Mouse (Mus musculus): Measurements from ENCODE around the gene Cbx5.
"Not testable (repeated sequence)": the region's sequence is repeated elsewhere in the genome, so short reads cannot be mapped to it uniquely, and the experiment has no call there.

Cbx5 gene

DNA sequence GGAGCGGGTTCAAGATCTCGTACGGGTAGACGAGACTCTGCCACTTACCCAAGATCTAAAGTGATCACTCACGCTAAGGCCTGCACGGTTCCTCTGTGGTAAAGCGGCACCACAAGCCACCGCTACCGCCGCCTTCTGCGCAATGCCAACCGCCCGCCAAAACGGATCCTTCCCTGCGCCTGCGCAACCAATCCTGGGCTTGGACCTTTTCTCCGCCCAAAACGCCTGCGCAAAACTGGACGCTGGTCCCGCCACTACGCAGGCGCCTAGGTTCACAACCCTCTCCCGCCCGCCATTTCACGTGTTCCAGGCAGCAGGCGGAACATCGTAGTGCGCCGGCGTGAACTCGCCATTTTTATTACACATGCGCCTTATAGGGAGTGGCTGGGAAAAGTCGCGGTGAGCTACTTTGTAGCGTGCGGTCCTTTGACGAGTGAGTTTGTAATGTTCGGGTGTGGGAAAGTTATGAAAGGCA is at the start of gene Cbx5:
Gene Cbx5 (minus strand): TSS at position 132 of the 475 bp plus-strand sequence.
- DNase-seq (ENCODE audit: low read depth, low spot score) = peak; percentile 94

DNA sequence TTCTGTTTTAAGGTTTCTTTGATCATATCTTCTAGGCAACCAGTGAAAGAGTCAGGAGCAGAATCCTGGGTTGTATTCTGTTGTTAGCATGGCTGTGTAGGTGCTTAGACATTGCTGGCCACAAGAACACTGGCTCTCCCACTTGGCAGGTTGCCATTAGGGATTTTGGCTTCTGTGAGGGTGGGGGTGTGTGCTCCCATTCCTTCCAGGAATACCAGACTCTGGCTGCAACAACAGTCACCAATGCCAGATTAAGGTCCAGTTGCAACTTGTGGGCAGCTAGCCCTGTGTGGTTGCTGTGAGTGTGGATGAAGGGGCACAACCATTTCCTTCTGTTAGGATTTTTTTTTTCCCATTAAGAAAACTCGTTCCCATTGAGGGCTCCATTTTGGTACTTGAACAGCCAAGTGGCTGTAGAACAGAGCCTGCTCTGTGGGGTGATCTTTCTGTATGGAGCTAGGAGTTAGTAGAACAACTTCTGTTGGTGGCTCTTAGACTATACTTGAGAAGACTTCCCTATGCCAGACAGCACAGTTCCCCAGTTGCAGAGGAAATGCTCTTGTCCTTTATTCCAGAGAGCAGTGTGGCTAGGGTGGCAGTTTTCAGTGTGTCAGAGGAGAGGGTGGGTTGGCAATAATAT is 46.3 kb upstream of the Cbx5 start:
- DNase-seq (ENCODE audit: low read depth, low spot score) = no peak

DNA sequence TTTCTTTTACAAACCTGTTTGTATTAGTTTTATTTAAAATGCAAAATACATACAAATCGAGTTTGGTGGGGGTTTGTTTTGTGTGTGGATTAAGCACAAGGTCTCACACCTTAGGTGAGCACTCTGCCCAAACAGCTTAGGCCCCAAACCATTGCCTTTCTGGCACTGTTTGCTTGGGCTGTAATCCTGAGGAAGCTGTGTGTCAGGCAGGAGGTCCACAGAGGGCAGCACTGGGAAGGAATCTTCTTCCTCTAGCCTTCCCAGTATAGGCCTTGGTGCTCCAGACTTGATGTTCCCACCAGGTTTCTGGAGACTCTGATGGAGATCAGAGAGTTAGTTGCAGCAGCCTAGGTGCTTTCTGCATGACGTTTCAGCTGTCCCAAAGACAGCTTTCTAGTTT is 45.0 kb upstream of the Cbx5 start:
- no peak for DNase-seq (ENCODE audit: low read depth, low spot score)

DNA sequence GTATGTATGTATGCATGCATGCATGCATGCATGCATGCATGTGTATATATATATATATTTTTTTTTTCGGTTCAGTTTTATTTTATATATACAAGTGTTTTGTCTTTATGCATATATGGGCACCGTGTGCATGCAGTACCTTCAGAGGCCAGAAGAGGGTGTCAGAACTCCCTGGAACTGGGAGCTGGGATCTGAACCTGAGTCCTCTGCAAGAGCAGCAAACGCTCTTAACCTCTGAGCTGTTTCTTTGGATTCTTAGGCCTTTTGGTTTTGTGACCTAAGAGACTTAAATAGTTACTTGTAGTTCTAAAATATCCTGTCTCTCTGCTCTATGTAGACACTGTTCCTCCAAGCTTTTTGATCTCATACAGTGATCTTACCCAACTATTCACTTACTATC is 44.5 kb upstream of the Cbx5 start:
- DNase-seq (ENCODE audit: low read depth, low spot score) = no peak

DNA sequence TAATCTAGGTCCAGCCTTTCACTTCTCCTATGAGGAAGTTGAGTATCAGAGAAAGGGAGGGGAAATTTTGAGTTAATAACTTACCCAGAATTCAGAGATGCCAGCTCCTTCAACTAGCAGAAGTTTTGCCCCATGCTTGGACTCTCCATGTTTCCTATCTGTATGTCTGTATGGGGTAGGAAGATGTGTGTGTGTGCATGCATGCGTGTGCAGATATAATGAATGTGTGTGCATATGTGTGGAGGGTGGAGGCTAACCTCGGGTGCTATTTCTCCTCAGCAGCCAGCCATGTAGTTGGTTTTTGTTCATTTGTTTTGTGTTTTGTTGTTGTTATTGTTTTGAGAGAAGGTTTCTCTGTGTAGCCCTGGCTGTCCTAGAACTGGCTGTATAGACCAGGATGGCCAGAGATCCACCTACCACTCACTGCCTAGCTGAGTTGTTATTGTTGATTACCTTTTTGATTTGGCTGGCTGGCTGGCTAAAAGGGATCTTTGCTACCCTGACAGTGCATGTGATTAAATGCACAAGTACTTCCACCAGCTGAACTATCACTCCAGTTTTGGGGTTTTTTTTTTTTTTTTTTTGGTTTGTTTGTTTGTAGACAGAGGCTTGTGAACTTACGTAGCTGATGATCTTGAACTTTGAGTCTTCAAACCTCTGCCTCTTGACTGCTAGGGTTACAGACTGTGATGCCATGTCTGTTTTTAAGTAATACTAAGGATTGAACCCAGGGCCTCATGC is 42.0 kb upstream of the Cbx5 start:
- no peak for DNase-seq (ENCODE audit: low read depth, low spot score)

DNA sequence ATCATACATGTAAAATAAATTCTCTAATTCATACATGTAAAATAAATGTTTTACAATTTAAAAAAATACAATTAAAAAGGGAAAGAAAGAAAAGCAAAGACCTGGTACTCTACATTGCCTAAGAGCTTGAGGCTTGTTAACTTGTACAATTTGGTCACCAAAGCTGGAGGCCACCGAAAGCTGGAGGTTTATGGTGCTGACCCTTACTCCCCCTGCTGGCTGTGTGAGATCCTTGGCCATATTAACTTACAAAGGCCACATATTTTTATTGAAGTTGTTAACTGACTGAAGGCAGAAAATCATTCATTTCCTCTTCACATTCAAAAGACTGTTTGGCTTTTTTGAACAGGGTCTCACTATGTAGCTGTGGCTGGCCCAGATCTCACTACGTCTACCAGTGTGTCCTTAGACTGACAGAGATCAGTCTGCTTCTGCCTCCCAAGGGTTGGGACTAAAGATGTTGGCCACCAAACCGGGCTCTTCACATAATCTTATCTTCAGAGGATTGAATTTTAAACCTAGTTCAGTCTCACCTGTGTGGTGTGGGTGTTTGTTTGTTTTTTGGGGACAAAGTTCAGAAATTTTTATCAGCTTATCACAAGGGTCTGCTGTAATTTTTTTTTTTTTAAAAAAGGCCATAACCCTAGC is 41.3 kb upstream of the Cbx5 start:
- no peak for DNase-seq (ENCODE audit: low read depth, low spot score)

DNA sequence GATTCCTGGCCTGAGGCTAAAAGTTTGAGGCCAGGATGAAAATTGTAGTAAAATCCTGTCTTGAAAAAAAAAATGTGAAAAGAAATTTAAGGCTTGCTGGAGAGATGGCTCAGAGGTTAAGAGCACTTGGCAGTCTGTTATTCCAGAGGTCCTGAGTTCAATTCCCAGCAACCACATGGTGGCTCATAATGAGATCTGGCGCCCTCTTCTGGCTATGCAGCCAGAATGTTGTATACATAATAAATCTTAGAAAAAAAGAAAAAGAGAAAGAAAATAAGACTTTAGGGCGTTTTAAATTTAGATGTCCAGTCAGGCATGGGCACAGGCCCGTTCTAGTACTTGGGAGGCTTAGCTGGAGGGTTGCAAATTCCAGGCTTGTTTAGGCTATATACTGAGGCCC is 40.1 kb upstream of the Cbx5 start:
- no peak for DNase-seq (ENCODE audit: low read depth, low spot score)

DNA sequence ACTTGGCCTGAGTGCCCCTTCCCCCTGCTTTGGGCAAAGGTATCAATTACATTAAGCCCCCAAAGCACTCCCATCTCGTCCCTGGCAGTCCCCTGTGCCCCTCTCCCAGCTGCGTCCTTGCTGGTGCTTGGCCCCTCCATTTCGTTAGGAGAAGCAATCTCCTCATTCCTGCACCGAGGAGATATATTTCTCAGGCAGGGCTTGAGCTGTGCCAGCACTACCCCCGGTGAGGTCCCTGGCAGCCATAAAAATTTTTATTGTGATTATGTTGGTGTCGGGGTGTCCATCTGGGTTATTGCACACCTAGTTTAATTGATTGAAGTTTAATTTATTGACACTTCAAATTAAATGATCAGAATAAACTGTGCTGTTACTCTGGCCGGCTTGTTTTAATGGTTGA is 38.3 kb upstream of the Cbx5 start:
- DNase-seq (ENCODE audit: low read depth, low spot score) = no peak

DNA sequence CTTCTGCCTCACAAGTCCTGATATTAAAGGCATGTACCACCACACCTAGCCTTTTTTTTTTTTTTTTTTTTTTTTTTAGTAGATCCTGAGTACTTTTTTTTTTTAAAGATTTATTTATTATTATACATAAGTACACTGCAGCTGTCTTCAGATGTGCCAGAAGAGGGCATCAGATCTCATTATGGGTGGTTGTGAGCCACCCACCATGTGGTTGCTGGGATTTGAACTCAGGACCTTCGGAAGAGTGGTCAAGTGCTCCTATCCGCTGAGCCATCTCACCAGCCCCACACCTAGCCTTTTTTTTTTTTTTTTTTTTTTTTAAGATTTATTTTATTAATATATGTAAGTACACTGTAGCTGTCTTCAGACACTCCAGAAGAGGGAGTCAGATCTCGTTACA is 36.3 kb upstream of the Cbx5 start:
- DNase-seq (ENCODE audit: low read depth, low spot score) = not testable (repeated sequence)

DNA sequence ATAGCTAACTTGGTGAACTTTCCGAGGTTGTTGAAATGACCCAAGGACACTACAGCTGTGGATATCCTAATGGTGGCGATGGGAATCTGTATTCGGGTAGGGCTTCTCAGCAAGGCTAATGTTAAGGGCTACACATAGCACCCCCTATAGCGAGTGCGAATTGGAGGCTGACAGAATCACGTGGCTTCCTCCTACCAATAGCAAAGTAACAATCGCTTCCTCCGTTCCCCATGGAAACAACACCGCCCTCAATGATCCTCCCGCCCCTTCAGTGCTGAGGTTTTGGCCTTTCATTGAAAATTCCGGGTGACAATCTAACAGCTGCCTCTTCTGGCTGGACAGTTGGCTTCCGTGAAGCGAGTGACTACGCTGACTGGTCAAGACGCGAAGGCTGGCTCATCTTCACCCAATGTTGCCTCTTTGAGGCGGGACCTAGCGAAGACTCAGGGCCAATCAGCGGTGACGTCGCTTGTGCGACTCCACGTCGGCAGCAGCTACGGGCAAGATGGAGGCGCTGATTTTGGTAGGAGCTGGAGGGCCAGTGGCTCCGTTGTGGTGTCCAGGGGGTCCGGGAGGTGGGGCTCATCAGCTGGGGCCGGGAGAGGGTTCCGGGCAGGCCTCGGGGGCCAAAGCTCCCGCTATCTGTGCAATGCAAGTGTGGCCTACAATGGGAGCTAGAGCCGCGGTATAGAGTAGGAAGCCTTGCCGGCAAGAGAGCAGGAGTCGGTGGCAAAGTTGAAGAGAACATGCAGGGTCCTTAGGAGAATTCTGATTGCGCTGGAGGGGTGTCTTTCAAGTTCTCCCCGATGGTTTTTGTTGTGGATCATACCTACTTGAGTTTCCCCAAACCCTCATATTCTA is 33.0 kb upstream of the Cbx5 start, which contains the start of gene Copz1:
Gene Copz1 (plus strand): TSS at position 296 of the 861 bp plus-strand sequence.
- DNase-seq (ENCODE audit: low read depth, low spot score) = peak; percentile 96

DNA sequence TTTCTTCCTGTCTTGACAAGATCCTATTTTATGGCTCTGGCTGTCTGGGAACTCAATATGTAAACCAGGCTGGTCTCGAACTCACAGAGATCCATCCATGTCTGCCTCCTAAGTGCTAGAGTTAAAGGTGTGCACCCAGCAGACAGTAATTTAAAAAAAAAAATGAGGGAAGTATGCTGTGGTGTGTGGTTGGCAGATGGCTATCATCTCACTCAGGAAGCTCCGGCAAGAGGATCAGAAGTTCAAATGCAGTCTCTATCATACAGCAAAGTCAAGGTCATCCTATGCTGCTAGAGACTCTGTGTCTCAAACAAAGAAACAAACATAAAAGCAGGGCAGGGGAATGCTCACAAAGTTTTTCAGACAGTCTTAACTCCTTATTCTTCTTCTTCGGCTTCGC is 29.3 kb upstream of the Cbx5 start:
- DNase-seq (ENCODE audit: low read depth, low spot score) = no peak

DNA sequence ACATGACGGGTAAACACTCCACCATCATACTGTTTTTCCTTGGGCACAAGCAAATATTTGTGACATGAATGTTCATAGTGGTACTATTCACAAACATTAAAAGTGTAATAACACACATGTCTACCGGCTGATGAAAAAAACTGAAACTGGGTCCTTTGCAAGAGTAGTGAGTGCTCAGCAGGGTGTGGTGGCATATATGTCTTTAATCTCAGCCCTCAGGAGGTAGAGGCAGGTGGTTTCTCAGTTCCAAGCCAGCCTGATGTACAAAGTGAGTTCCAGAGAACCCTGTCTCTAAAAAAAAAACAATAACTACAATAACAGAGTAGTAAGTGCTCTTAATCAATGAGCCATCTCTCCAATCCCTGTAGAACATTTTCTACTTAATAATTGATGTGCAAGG is 25.2 kb upstream of the Cbx5 start:
- no peak for DNase-seq (ENCODE audit: low read depth, low spot score)

DNA sequence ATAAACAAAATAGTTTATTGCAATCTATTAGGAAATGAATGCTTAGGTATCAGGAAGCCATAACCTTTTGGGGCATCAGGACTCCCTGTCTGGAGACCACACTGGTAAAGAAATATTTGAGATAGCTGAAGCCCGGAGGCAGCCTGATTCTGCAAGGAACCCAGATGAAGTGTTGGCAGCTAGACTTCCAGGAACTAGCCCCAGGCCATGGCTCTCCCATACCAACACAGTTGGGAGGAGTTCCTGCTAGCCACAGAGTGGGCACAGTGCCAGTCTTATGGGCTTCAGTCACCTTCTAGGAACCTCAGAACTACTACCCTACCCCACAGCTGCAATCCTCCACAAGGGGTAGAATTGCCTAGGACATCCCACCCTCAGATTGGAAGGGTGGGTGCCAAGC is 20.4 kb upstream of the Cbx5 start:
- DNase-seq (ENCODE audit: low read depth, low spot score) = no peak

DNA sequence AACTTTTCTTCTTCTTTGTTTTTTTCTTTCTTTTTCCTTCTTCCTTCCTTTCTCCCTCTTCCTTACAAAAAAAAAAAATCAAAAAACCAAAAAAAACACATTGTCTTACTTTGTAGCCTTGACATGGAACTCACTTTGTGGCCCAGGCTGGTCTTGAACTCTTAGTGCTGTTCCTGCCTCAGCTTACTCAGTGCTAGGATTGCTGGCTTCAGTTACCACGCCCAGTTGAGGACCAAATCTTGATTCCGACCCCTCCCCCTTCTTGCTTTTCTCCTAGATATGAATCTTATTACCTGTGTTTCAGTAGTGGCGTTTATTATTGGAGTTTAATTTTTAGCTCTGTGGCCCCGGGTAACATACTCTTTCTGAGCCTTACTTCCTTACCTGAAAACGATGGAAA is 19.5 kb upstream of the Cbx5 start:
- DNase-seq (ENCODE audit: low read depth, low spot score) = no peak

DNA sequence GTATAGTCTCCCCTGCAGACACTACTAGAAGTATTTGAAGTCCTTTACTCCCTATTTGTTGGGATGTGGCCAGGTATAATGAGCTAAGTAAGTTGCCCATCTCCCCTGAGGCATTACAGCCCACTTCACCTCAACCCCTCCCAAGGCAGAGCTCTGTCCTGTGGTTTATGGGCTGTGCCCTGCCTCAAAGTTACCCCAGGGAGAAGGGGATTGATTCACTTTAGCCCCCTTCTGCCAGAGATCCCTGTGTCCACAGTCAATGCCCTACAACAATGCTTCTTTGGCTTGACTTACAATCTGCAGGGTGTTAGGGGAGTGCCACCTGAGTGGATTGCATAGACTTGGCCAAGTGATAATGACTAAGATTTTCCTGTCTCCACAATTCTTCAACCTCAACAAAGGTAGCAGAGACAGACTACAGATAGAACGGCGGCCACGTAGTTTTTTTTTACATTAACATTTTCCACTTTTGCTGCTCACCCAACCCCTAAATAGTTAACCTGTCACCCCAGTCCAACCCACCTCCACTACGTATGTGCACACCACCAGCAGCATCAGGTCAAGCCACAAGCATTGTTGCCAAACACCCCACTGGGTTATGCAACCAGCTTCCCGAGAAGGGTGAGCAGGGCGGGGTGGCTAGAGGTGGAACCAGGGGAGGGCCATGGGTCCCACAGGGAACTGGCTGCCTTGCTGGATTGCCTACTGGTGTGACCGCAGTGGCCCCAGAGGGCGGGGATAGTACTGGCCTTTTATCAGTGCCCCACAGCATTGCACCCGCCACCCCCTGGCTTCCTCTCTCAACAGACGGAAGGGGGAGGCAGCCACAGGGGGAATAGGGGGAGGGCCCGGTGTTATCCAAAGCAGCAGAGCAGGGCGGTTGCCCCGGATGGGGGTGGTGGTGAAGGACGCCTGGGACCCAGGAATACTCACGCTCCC is 18.4 kb upstream of the Cbx5 start, which contains the start of gene Nfe2:
Gene Nfe2 (minus strand): TSS at position 614 of the 939 bp plus-strand sequence.
- DNase-seq (ENCODE audit: low read depth, low spot score) = no peak

DNA sequence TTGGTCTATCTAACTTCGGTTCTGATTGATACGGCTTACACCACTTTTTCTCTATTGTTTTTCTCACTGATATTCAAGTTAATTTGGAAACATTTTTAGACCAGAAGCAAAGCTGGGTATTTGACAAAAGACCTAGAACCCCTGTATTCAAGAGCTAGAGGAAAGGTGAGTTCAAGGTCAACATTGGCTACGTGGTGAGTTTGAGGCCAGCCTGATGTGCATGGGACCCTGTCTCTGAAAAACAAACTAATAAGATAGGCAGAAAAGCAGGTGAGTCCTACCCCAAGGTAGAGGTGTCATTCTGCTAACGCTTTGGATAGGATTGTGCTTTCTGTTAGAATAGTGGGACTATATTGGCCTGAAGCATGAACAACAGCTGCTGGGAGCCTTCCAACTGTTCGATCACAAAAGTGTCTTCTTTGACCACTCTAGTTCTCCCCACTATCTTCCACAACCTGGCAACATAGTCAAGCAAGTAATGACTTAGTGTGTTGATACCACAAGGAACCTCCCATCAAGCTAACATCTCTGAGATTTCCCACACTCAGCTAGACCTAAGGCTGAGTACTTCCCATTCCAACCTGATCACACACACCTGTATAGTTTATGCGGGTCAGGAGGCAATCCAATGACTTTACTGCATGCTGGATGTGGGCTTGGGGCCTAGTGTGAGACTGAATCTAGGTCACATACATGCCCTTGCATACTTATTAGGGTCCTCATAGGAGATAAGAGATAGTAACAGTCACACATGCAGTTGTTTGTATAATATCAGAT is 16.8 kb upstream of the Cbx5 start:
- DNase-seq (ENCODE audit: low read depth, low spot score) = no peak

DNA sequence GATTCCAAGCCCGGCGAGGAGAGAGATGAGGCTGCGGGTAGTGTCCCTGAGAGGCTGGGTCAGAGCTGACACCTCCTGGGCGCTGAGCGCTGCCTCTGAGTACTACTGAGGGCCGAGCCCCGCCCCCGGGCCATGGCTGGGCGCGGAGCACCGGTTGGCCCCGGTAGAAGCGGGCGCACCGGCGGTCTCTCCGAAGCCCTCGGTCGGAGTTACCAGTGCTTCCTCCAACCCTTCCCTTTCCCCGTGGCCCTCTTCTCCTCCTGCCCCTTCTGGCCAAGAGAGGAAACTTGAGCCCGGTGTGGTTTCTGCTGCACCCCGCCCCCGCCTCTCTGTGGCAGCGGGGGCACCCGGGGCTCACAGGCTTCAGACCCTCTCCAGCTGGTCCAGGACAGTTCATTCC is 15.6 kb upstream of the Cbx5 start:
- DNase-seq (ENCODE audit: low read depth, low spot score) = no peak

DNA sequence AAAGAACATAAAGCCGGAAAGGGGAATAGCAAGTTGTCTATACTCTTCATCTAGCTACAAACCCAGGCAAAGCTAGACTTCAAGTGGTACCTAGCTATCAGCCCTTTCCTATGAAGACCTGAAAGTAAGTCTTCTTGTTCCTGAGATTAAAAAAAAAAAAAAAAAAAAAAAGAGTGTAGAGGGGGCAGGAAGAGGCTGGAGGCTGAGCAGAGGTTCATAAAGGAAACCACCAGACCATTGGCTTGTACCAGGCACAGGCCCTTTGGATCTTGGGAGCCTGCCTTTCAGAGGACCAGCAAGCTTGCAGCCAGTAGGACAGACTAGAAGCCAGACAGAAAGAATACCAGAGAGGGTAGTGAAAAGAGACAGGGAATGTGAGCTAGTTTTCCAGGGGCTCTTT is 13.7 kb upstream of the Cbx5 start:
- DNase-seq (ENCODE audit: low read depth, low spot score) = no peak

DNA sequence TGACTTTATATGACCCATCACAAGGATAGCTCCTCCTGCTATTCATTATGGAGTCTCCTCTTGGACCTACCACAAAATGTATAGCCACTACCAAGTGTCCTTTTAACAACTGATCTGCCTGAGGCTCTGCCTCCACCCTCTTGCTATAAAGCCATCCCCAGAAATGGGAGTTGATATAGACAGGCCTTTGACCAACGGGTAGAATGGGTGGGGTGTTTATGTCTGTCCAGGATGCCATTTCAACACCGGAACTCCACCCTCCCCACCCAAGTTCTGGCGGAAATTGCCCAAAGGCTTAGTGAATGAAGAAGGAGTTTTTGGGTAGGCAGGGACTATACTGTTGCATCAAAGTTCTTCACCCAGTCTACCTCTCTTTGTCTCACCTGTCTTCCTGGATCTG is 13.0 kb upstream of the Cbx5 start:
- DNase-seq (ENCODE audit: low read depth, low spot score) = no peak

DNA sequence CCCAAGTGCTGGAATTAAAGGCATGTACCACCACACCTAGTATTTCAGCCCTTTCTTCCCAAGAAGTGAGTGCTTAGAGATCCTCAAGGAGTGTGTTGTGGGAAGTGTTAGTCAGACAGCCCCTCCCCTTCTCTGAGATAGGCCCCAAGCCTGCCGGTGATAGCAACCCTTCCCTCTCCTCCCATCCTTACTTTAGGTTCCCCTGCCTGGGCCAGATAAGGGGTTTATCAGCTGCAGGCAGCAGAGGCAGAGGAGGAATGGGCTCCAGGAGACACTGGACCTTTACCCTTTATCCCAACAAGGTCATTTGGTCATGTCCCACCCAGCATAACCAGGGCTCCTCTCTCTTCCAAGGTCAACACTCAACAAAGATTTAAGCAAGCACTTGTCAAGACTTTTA is 12.0 kb upstream of the Cbx5 start:
- DNase-seq (ENCODE audit: low read depth, low spot score) = no peak

Data from embryo, embryonic 11.5 days (tissue).